Mouse (Mus musculus) left cerebral cortex, adult 2 months (tissue): ENCODE measurements around the gene Olfr49. TPM values are rescaled to one million over a fixed set of nuclear protein-coding genes. Genes with fewer than 3 reads are reported as not detected.

ENCODE experiments used
- DNase-seq, 2 experiments: peaks; one replicate each; pipeline ENCODE4 v3.0.0; 2021 to 2022; ENCODE audit warnings: low spot score in 2 of 2, mixed read lengths in 1 of 2; ENCODE audit errors: extremely low spot score in 1 of 2
- H3K27ac ChIP-seq: fragments of 200-600 bp; 2 replicates; pipeline ENCODE4 v1.8.1; 2022
- H3K4me3 ChIP-seq: fragments of 200-600 bp; 2 replicates; pipeline ENCODE4 v1.8.1; 2022
- CTCF ChIP-seq: fragments of 200-600 bp; IDR thresholded peaks from 2 replicates; pipeline ENCODE4 v1.8.1; 2022; ENCODE audit warnings: antibody characterized with exemption, mild to moderate bottlenecking, moderate library complexity
- intact Hi-C: fragments of 180-260 bp; cut with DNase I; formaldehyde crosslinking; loops from one replicate; pipeline ENCODE4 v1.15.1; 2025
- total RNA-seq, 2 experiments: library from RNA; stranded (reverse); gene quantifications; 2 replicates each; pipeline ENCODE4 v1.2.3; 2021

Olfr49 gene
- total RNA-seq, 2 experiments from 2014 or later: not detected

- no peak for DNase-seq
- H3K4me3 ChIP-seq: no peak overlapping the region
- no peak for TF ChIP-seq CTCF
- intact Hi-C loops: no loop called here
- H3K27ac ChIP-seq: no peak overlapping the region
Observed at GRCm38 (mm10) chr14:54272696-54273095, 12.0 kb downstream of the Olfr49 start.

- intact Hi-C loops: no loop called here
- H3K27ac ChIP-seq: no peak overlapping the region
- TF ChIP-seq CTCF: no peak
- no peak for DNase-seq
- H3K4me3 ChIP-seq: no peak overlapping the region
Observed at GRCm38 (mm10) chr14:54271976-54272606, 12.6 kb downstream of the Olfr49 start.

DNA sequence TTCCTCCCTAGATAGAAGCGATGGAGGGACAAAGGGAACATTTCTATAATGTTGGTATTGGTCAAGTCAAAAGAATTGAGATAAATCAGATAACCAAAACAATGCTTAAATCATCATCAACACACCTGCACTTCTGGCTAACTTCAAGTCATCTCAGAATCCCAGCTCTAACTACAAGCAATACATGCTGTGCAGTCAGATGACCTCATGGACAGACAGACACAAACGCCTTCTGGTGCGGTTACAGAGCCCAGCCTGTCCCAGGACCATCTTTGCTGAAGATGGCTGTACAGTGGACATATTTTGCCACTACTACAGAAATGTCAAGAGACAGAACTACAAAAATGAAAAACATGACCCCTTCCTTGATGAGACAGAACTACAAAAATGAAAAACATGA is 14.3 kb downstream of the Olfr49 start:
- no peak for TF ChIP-seq CTCF
- intact Hi-C loops: no loop called here
- H3K27ac ChIP-seq: no peak overlapping the region

DNA sequence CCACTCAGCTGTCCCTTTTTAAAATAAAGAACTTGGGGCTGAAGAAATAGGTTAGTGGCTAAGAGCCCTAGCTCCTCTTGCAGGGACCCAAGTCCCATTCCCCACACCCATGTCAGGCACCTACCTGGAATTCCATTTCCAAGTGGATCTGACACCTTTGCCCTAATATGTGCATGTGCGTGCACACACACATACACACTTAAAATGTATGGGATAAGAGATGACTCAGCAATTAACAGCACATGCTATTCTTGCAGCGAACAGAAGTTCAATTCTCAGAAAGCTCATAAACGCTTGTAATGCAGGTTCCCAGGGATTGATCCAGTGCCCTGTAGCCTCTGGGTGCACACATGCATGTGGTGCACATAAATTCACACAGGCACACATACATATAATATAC is 15.2 kb downstream of the Olfr49 start:
- no peak overlapping the region for H3K4me3 ChIP-seq
- TF ChIP-seq CTCF: no peak
- no peak overlapping the region for H3K27ac ChIP-seq
- no peak for DNase-seq
- intact Hi-C loops: no loop called here

More for the DNA sequence above, 14.3 kb downstream of the Olfr49 start:
- H3K4me3 ChIP-seq: no peak overlapping the region
- DNase-seq: no peak

GRCm38 (mm10) chr14:54267966-54268365 is 16.8 kb downstream of the Olfr49 start:
- Histone ChIP-seq H3K27ac (no peak overlapping the region), H3K4me3 (no peak overlapping the region)
- intact Hi-C loops: no loop called here
- DNase-seq: no peak
- no peak for TF ChIP-seq CTCF

- H3K27ac ChIP-seq: no peak overlapping the region
- no peak for DNase-seq
- intact Hi-C loops: no loop called here
- H3K4me3 ChIP-seq: no peak overlapping the region
- no peak for TF ChIP-seq CTCF
Observed at GRCm38 (mm10) chr14:54265951-54266350, 18.8 kb downstream of the Olfr49 start.

- no peak overlapping the region for H3K27ac ChIP-seq
- no peak overlapping the region for H3K4me3 ChIP-seq
- TF ChIP-seq CTCF: no peak
- intact Hi-C loops: no loop called here
- DNase-seq: no peak
Observed at GRCm38 (mm10) chr14:54265093-54265492, 19.6 kb downstream of the Olfr49 start.

DNA sequence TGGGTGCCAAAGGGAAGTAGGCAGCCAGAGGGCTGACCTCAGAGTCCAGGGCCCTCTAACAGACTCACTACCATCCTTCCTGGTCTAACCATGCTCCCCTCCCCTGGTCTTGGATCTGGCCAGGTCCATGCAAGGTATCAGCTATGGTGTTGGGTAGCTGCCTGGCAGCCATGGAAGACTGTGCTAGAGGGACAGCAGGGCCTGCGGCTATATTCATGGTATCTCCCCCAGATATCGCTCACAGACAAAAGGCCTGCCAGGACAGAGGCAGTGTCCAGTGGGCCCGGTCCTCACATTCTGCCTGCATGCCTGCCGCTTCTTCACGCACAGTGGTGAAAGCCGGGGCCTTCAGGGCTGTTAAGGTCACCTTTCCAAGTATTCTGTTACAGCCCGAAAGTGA is 20.5 kb downstream of the Olfr49 start:
- no peak overlapping the region for H3K27ac ChIP-seq
- no peak for DNase-seq
- TF ChIP-seq CTCF: no peak
- intact Hi-C loops: no loop called here
- no peak overlapping the region for H3K4me3 ChIP-seq

GRCm38 (mm10) chr14:54263099-54263498 is 21.6 kb downstream of the Olfr49 start:
- intact Hi-C loops: no loop called here
- no peak for TF ChIP-seq CTCF
- Histone ChIP-seq H3K4me3 (no peak overlapping the region), H3K27ac (no peak overlapping the region)
- no peak for DNase-seq

DNA sequence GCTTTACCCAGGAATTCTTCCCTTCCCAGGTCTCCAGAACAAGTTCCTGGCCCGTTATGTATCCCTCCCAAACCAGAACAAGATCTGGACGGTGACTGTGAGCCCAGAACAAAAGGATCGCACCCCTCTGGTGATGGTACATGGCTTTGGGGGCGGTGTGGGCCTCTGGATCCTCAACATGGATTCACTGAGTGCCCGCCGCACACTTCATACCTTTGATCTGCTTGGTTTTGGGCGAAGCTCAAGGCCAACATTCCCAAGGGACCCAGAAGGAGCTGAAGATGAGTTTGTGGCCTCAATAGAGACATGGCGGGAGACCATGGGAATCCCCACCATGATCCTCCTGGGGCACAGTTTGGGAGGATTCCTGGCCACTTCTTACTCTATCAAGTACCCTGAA is 22.1 kb downstream of the Olfr49 start:
- DNase-seq: no peak
- intact Hi-C loops: no loop called here
- no peak overlapping the region for H3K4me3 ChIP-seq
- no peak for TF ChIP-seq CTCF
- H3K27ac ChIP-seq: no peak overlapping the region

DNA sequence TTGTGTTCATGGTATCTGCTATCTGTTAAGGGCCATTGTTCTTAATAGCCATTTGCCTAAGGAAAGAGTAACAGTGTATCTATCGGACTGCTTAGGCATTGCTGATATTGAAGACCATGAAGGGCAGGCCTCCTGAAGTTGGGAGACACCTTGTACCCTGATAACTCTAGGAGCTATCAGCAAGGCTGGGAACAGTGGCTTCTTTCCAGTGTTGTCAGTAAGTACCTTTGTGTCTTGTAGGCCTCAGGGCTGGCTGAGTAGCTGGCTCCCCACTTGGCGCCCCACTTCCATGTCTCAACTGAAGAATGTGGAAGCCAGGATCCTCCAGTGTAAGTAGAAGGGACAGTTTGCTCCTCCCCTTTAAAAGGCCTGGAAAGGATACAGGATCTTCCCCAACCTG is 23.4 kb downstream of the Olfr49 start:
- TF ChIP-seq CTCF: no peak
- Histone ChIP-seq H3K27ac (no peak overlapping the region), H3K4me3 (no peak overlapping the region)
- no peak for DNase-seq
- intact Hi-C loops: no loop called here

DNA sequence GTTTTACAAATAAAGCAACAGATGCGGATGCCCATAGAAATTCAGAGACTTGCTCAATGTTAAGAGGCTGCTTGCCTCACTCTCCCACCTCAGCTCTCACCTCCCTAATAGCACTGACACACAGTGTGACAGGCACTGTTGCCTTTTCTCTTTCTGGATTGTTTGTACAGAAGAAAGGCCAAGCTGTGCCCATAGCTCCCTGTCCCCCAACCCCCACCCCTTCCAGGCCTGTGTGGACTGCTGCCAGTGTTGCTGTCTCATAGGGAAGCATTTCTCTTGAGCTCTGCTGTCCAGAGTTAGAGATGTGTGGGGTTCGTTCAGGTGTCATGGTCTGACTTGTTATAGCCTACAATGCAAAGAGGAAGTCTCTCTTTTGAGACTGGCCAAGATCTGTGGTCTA is 24.5 kb downstream of the Olfr49 start:
- no peak for TF ChIP-seq CTCF
- Histone ChIP-seq H3K27ac (no peak overlapping the region), H3K4me3 (peak overlapping the region; percentile 72; the same call in 1 of the 2 replicates)
- intact Hi-C loops: no loop called here
- no peak for DNase-seq

DNA sequence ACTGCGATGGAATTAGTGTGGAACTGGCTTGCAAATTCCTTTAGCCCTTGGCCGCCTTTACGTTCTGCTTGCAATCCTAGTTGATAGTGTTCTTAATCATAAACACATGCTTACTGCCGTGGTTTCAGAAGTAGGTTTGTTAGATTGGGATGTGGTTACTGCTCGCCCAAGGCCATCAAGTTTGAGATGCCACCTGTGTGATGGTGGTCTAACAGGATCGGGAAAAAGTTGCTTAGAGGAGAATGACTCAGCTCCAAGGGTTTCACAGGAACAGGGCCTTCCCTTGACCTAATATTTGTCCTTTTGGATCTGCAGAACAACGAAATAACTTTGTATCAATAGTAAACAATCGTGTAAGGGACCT is 25.0 kb downstream of the Olfr49 start:
- no peak overlapping the region; the same call in 1 of the 2 replicates for H3K27ac ChIP-seq
- intact Hi-C loops: loop anchor here (2.0 kb wide), 1 partner anchor 101 kb away; the partner anchor contains the start of gene Oxa1l
- no peak for TF ChIP-seq CTCF
- DNase-seq: no peak
- H3K4me3 ChIP-seq: peak overlapping the region; percentile 72
